Mouse (Mus musculus) cerebellum, adult 2 months (tissue): ENCODE data around the gene Kalrn.

ENCODE experiments used
- CTCF ChIP-seq: fragments of 200-500 bp; IDR thresholded peaks from 2 replicates; pipeline ENCODE4 v1.5.1; 2011; ENCODE audit warnings: low read depth, mild to moderate bottlenecking, control low read depth, low read length, moderate library complexity, borderline replicate concordance; ENCODE audit not compliant: insufficient read depth
- POLR2A ChIP-seq: fragments of 200-500 bp; IDR thresholded peaks from 2 replicates; pipeline ENCODE4 v1.6.1; 2011; ENCODE audit warnings: low read length, control low read depth, borderline replicate concordance; ENCODE audit not compliant: insufficient read depth

GRCm38 (mm10) chr16:33954793-33955192, 618.5 kb downstream of the Kalrn start:
- TF ChIP-seq POLR2A, result no peak
- TF ChIP-seq CTCF, result no peak
